Mouse (Mus musculus) left cerebral cortex, postnatal 14 days (tissue): ENCODE measurements around the gene Cdk2. TPM values are rescaled to one million over a fixed set of nuclear protein-coding genes. Genes with fewer than 3 reads are reported as not detected.

Experiments used
- DNase-seq, 2 experiments: peaks; one replicate each; pipeline ENCODE4 v3.0.0; 2021 to 2022; ENCODE audit warnings: low spot score in 2 of 2, mixed read lengths in 1 of 2
- intact Hi-C: fragments of 180-260 bp; cut with DNase I; formaldehyde crosslinking; loops from one replicate; pipeline ENCODE4 v1.15.1; 2025
- total RNA-seq, 2 experiments: library from RNA; stranded (reverse); gene quantifications; 2 replicates each; pipeline ENCODE4 v1.2.3; 2021

Cdk2 gene
- total RNA-seq, 2 experiments from 2014 or later, result 4.7 to 5.1 TPM

DNA sequence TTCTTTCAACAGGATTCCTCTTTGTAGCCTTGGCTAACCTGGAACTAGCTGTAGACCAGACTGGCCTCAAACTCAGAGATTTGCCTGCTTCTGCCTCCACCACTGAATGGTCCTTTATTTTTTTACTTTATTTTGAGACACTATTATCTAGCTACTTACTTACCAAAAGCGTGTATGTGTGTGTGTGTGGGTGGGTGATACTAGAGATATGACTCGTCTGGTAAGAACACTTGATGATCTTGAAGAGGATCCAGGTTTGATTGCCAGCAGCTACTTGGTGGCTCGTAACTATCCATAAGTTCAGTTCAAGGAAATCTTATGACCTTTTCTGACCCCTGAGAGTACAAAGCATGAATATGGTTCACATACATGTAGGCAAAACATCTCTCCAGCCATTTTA lies 39.5 kb downstream of the Cdk2 start:
- DNase-seq, result no peak
- intact Hi-C loops, result no loop called here

DNA sequence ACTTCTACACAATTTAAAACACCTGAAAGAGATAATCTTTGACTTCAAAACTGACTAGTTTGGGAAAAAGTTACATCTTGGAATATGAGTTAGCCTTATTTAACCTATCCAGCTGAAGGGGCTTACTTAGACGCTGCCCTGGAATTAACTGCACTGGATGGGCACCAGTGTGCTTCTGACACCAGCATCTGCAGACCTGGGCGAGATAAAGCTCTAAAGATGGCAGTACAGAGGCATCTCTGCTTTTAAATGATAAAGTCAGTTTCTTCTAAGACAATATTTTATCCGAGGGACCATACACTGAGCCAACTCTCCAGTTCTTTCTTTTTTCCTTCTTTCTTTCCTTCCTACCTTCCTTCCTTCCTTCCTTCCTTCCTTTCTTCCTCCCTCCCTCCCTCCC lies 40.0 kb downstream of the Cdk2 start:
- intact Hi-C loops, result no loop called here
- no peak for DNase-seq

DNA sequence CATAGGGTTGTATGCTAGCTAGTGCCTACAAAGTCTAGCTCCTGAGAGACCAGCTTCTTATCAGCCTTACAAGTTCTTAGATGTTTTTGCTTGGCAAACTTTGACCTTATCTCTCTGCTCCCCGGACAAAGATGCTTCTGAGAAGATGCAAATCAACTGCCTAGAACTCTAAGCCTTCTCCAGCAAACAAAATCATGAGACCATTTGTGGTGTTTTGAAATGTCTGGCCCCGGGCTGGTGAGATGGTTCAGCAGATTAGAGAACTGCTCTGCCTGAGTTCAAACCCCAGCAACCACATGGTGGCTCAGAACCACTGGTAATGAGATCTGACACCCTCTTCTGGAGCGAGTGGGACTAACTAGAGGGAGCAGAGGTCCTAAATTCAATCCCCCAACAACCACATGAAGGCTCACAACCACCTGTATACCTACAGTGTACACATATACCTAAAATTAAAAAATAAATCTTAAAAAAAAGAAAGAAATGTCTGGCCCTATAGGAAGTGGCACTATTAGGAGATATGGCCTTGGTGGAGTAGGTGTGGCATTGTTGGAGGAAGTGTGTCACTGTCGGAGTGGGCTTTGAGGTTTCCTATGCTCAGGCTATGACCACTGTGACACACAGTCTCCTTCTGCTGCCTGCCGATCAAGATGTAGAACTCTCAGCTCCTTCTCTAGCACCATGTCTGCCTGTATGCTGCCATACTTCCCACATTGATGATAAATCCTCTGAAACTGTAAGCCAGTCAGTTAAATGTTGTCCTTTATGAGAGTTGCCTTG lies 41.2 kb downstream of the Cdk2 start:
- intact Hi-C loops, result no loop called here
- no peak for DNase-seq

- intact Hi-C loops, result no loop called here
- no peak for DNase-seq
Observed at GRCm38 (mm10) chr10:128662465-128662864, 42.4 kb downstream of the Cdk2 start.

DNA sequence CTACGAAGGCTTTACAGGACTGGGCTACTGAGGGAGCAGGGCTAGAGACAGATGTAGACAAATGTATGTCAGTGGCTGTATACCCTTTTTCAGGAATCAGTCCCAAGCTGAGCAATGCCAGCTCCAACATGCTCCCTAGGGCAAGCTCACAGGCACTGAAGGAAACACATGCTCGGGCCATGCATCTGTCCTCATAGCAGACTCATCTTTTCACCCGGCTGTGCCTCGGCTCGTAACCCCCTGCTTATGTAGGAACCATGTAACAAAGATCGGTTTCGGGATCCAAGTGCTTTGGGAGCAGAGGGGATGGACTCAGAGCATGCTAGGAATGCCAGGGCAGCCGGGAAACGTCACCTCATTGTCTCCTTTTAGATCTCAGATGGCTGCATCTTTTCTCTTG lies 45.3 kb downstream of the Cdk2 start:
- no peak for DNase-seq
- intact Hi-C loops, result no loop called here

- intact Hi-C loops, result no loop called here
- DNase-seq, result no peak
Observed at GRCm38 (mm10) chr10:128657844-128658243, 47.0 kb downstream of the Cdk2 start.

DNA sequence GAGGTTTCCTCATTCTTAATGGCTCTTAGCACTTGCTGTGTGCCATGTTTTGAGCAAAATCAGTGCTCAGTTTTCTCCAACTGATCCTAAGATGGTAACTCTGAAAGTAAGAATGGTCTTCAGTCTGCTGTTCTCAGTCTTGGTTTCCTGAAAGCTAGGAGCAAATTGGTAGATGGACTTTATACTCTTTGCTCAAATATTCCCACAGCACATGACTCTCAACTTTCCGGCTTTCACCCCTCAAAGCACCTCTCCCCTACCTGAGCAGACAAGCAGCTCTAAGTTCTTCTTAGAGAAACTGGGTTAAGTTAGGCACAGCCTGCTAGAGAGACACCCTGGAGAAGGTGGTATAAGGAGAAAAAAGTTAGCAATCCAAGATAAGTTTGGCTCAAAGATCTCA lies 48.1 kb downstream of the Cdk2 start:
- no peak for DNase-seq
- intact Hi-C loops, result no loop called here

DNA sequence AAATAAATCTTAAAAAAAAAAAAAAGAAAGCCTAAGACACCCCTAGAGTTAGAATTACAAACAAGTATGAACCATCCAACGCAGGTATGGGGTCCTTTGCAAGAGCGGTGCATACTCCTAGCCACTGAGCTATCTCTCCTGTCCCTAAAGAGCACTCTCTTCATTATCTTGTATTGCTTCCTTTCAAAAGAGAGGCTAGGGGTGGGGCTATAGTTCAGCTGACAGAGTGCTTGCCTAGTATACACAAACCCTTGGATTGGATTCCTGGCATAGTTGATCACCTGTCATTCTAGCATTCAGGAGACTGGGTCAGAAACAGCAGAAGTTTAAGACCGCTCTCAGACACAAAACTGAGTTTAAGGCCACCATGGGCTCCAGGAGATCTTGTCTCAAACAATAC lies 49.6 kb downstream of the Cdk2 start:
- DNase-seq, result no peak
- intact Hi-C loops, result no loop called here

DNA sequence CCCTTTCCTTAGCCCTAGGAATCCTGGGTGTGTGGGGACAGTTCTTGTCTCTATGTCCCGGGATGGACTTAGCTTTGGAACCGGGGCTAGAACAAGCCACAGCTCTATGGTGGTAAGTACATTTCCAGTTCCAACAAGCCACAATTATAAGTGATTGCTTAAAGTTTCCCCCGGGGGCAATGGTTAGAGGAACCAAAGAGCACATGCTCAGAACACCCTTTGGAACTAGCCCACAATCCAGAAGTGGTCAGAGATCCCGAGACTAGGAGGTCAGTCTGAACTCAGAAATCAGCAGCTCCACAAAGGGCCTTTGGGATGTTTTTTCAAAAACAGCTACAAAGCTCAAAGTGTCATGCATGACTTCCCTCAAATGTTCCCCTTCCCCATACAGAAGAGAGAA lies 51.0 kb downstream of the Cdk2 start:
- DNase-seq, result no peak
- intact Hi-C loops, result no loop called here

Other genes starting within 250 kb of the Cdk2 start
- 100 to 1,000 TPM; 199 to 211 TPM for gene Smarcc2, start 245.8 kb downstream of the Cdk2 start, total RNA-seq
- 100 to 1,000 TPM; 606 to 662 TPM for gene Myl6, start 210.9 kb downstream of the Cdk2 start, total RNA-seq
- gene Myl6b, start 206.3 kb downstream of the Cdk2 start, total RNA-seq, result 10 to 100 TPM; 19.1 to 21.7 TPM
- gene Esyt1, start 179.2 kb downstream of the Cdk2 start, total RNA-seq, result 1 to 10 TPM; 8.1 to 9.3 TPM
- gene Zc3h10, start 157.3 kb downstream of the Cdk2 start, total RNA-seq, result 10 to 100 TPM; 11.4 to 12.0 TPM
- gene Rpl41, start 155.7 kb downstream of the Cdk2 start, total RNA-seq, result 1,000 to 10,000 TPM; 1,939 to 2,055 TPM
- gene Pa2g4, start 139.0 kb downstream of the Cdk2 start, total RNA-seq, result 10 to 100 TPM; 67.1 to 68.6 TPM
- 1 to 10 TPM; 3.3 to 4.9 TPM for gene Erbb3, start 115.4 kb downstream of the Cdk2 start, total RNA-seq
- gene Rps26, start 78.3 kb downstream of the Cdk2 start, total RNA-seq, result 100 to 1,000 TPM; 299 to 305 TPM
- 10 to 100 TPM; 15.4 to 15.9 TPM for gene Ikzf4, start 59.0 kb downstream of the Cdk2 start, total RNA-seq
- gene Suox, start 31.0 kb downstream of the Cdk2 start, total RNA-seq, result 10 to 100 TPM; 11.2 to 11.8 TPM
- 100 to 1,000 TPM; 117 to 123 TPM for gene Rab5b, start 8.8 kb downstream of the Cdk2 start, total RNA-seq
- gene Pmel, start 836 bp downstream of the Cdk2 start, total RNA-seq, result 1 to 10 TPM in 1 of 2 experiments, under 1 TPM in 1; 0.97 to 1.2 TPM
- gene Dgka, start 39.8 kb upstream of the Cdk2 start, total RNA-seq, result 1 to 10 TPM; 4.8 to 6.3 TPM
- 10 to 100 TPM; 30.7 to 32.7 TPM for gene Pym1, start 42.9 kb upstream of the Cdk2 start, total RNA-seq
- under 1 TPM; 0.77 to 0.80 TPM for gene Mmp19, start 85.9 kb upstream of the Cdk2 start, total RNA-seq
- gene Dnajc14, start 99.0 kb upstream of the Cdk2 start, total RNA-seq, result 10 to 100 TPM; 68.1 to 68.6 TPM
- 10 to 100 TPM; 10.4 to 11.6 TPM for gene Tmem198b, start 99.3 kb upstream of the Cdk2 start, total RNA-seq
- 10 to 100 TPM; 38.9 to 41.7 TPM for gene Sarnp, start 112.3 kb upstream of the Cdk2 start, total RNA-seq
- gene Ormdl2, start 116.6 kb upstream of the Cdk2 start, total RNA-seq, result 1 to 10 TPM; 5.6 to 7.2 TPM
- 10 to 100 TPM; 11.6 to 15.7 TPM for gene Gdf11, start 186.7 kb upstream of the Cdk2 start, total RNA-seq
- gene Cd63, start 196.0 kb upstream of the Cdk2 start, total RNA-seq, result 10 to 100 TPM; 55.4 to 61.0 TPM
- 1 to 10 TPM; 4.8 to 5.1 TPM for gene Rdh5, start 217.9 kb upstream of the Cdk2 start, total RNA-seq
- gene Bloc1s1, start 219.0 kb upstream of the Cdk2 start, total RNA-seq, result 10 to 100 TPM; 71.5 to 78.7 TPM
- gene Itga7, start 228.8 kb upstream of the Cdk2 start, total RNA-seq, result 10 to 100 TPM; 15.6 to 17.6 TPM